Mouse (Mus musculus) CH12.LX (cell line): Measurements from ENCODE around the gene Atxn3. TPM values are rescaled to one million over a fixed set of nuclear protein-coding genes. Genes with fewer than 3 reads are reported as not detected.

ENCODE experiments used
- DNase-seq: peaks from one replicate; pipeline ENCODE4 v3.0.0-alpha.2; 2013; ENCODE audit errors: extremely low read depth
- H3K27ac ChIP-seq: 2 replicates; pipeline ENCODE4 v1.5.1; 2012; ENCODE audit warnings: low read depth, mild to moderate bottlenecking, control low read depth, moderate library complexity; ENCODE audit not compliant: insufficient read depth
- H3K27me3 ChIP-seq: replicated peaks from 2 replicates; pipeline ENCODE3; 2012; ENCODE audit warnings: inconsistent platforms
- H3K36me3 ChIP-seq, 2 experiments: replicated peaks in 1 of 2; 2 replicates each; pipeline versions ENCODE3 to v1.6.1; 2012; ENCODE audit warnings: inconsistent platforms in 1 of 2, low read length in 1 of 2, mild to moderate bottlenecking in 1 of 2, mixed read lengths in 1 of 2, moderate library complexity in 1 of 2; ENCODE audit not compliant: control insufficient read depth in 1 of 2, insufficient read depth in 1 of 2
- H3K4me1 ChIP-seq, 2 experiments: 2 replicates each; pipeline ENCODE4 v1.6.1; 2012; ENCODE audit warnings: inconsistent platforms in 1 of 2, moderate library complexity in 1 of 2; ENCODE audit not compliant: insufficient read depth in 2 of 2, control insufficient read depth in 1 of 2
- H3K4me2 ChIP-seq: 2 replicates; pipeline ENCODE4 v1.6.1; 2012; ENCODE audit warnings: low read depth, mild to moderate bottlenecking, control low read depth; ENCODE audit not compliant: poor library complexity, insufficient read depth, severe bottlenecking
- H3K4me3 ChIP-seq, 3 experiments: fragments of 150-350 bp in 1 of 3; sonication (generic) in 1 of 3; replicated peaks in 1 of 3; 2 replicates each; pipeline versions ENCODE3 to v1.5.1; 2011 to 2012; ENCODE audit warnings: low read depth in 2 of 3, low read length in 2 of 3, mild to moderate bottlenecking in 2 of 3, moderate library complexity in 2 of 3, control low read depth in 1 of 3, improper control_type of control experiment in 1 of 3, inconsistent platforms in 1 of 3, mixed read lengths in 1 of 3; ENCODE audit not compliant: poor library complexity in 1 of 3
- H3K79me2 ChIP-seq: replicated peaks from 2 replicates; pipeline ENCODE4 v1.6.1; 2012; ENCODE audit warnings: mild to moderate bottlenecking, moderate library complexity; ENCODE audit not compliant: control insufficient read depth, poor library complexity, insufficient read depth, severe bottlenecking; ENCODE audit errors: extremely low read depth
- H3K9ac ChIP-seq: 2 replicates; pipeline ENCODE4 v1.6.1; 2012; ENCODE audit warnings: low read depth, mild to moderate bottlenecking, control low read depth, moderate library complexity; ENCODE audit not compliant: insufficient read depth
- H3K9me3 ChIP-seq: replicated peaks from 2 replicates; pipeline ENCODE3; 2012; ENCODE audit warnings: low read length, inconsistent platforms, mixed read lengths
- CHD2 ChIP-seq: IDR thresholded peaks from 2 replicates; pipeline ENCODE4 v1.6.1; 2011; ENCODE audit warnings: low read length, improper control_type of control experiment
- GABPA ChIP-seq: IDR thresholded peaks from 2 replicates; pipeline ENCODE4 v1.6.1; 2012; ENCODE audit warnings: low read depth, low read length, improper control_type of control experiment, inconsistent platforms; ENCODE audit not compliant: insufficient replicate concordance
- KAT2A ChIP-seq: IDR thresholded peaks from 2 replicates; pipeline ENCODE4 v1.6.1; 2012; ENCODE audit warnings: low read length, improper control_type of control experiment, inconsistent platforms; ENCODE audit not compliant: insufficient replicate concordance
- MXI1 ChIP-seq: IDR thresholded peaks from 2 replicates; pipeline ENCODE4 v1.6.1; 2011; ENCODE audit warnings: mild to moderate bottlenecking, low read depth, low read length, improper control_type of control experiment
- MYC ChIP-seq: IDR thresholded peaks from 2 replicates; pipeline ENCODE4 v1.6.1; 2011; ENCODE audit warnings: low read depth, mild to moderate bottlenecking, improper control_type of control experiment, low read length
- NRF1 ChIP-seq: IDR thresholded peaks from 2 replicates; pipeline ENCODE4 v1.6.1; 2014; ENCODE audit warnings: low read depth, mild to moderate bottlenecking, inconsistent platforms, low read length, improper control_type of control experiment, moderate library complexity
- POLR2A ChIP-seq: IDR thresholded peaks from 2 replicates; pipeline ENCODE4 v1.6.1; 2011; ENCODE audit warnings: low read depth, mild to moderate bottlenecking, improper control_type of control experiment, low read length
- TBP ChIP-seq: conservative IDR thresholded peaks from 2 replicates; pipeline ENCODE4 v1.6.1; 2011; ENCODE audit warnings: low read depth, low read length, improper control_type of control experiment
- ZNF384 ChIP-seq: IDR thresholded peaks from 2 replicates; pipeline ENCODE4 v1.6.1; 2012; ENCODE audit warnings: low read depth, low read length, improper control_type of control experiment, inconsistent platforms
- dilution Hi-C: fragments of 300-500 bp; cut with MboI; formaldehyde crosslinking; loops from 2 replicates; pipeline ENCODE4 v1.14.3; 2020; ENCODE audit warnings: low sequenced_read_pairs; ENCODE audit not compliant: extremely low pct_unique_long_range_greater_than_20kb, extremely low pct_ligation_motif_present
- in situ Hi-C: fragments of 300-500 bp; cut with MboI; formaldehyde crosslinking; loops from 3 replicates; pipeline ENCODE4 v1.14.3; 2019; ENCODE audit warnings: low sequenced_read_pairs, low pct_ligation_motif_present, low pct_unique_long_range_greater_than_20kb, mixed read lengths
- polyA plus RNA-seq: library from polyadenylated mRNA; unstranded; fragments of >175 nt; gene quantifications from 2 replicates; pipeline ENCODE4 v1.2.1, GENCODE M21; 2012; ENCODE audit warnings: low read depth; ENCODE audit not compliant: insufficient read length
- total RNA-seq, 2 experiments: library from RNA; depleted of rRNA; stranded (reverse); fragments of 300-350 nt in 1 of 2; fragments of >200 nt in 1 of 2; gene quantifications; 2 replicates each; pipeline ENCODE4 v1.2.3; 2012 to 2014

Atxn3 gene
- total and polyA plus RNA-seq, 3 experiments, result 10.8 to 24.4 (median 21.8) TPM

GRCm38 (mm10) chr12:101977404-101977915 lies 19.4 kb upstream of the Atxn3 start:
- Histone ChIP-seq H3K36me3 (peaks cover 7 to 26% of the 10 kb centered on the region in 2 experiments), H3K79me2 (peaks cover 63% of the 10 kb centered on the region), H3K27me3 (no peaks in the 10 kb centered on the region), H3K4me3 (peak overlapping the region; percentile 81 to 91 (median 91)), H3K9me3 (no peaks in the 10 kb centered on the region), H3K4me2 (peak overlapping the region; percentile 91), H3K27ac (peak overlapping the region; percentile 79), H3K9ac (peak overlapping the region; percentile 1; the same call in 1 of the 2 replicates), H3K4me1 (peaks cover 6 to 50% of the 10 kb centered on the region in 2 experiments; a peak in 2 of 4 replicates)
- dilution Hi-C loops (no loop called here), in situ Hi-C loops (no loop called here)
- no peak for DNase-seq
- TF ChIP-seq NRF1, result no peak
- TF ChIP-seq MYC, result no peak
- TF ChIP-seq GABPA, result no peak
- no peak for TF ChIP-seq KAT2A
- TF ChIP-seq CHD2, result no peak
- TF ChIP-seq ZNF384, result no peak
- TF ChIP-seq POLR2A, result no peak

GRCm38 (mm10) chr12:101976651-101977403 lies 18.8 kb upstream of the Atxn3 start:
- dilution Hi-C loops, result no loop called here
- in situ Hi-C loops, result no loop called here
- Histone ChIP-seq H3K27ac (peak overlapping the region; percentile 89), H3K36me3 (peaks cover 9 to 27% of the 10 kb centered on the region in 2 experiments), H3K9me3 (no peaks in the 10 kb centered on the region), H3K79me2 (peaks cover 65% of the 10 kb centered on the region)
- DNase-seq, result peak; percentile 46
- TF ChIP-seq GABPA (no peak), MXI1 (0 out of 2 replicates have a peak, but pooled peaks have one; percentile 47), TBP (0 out of 2 replicates have a peak, but pooled peaks have one; percentile 49)
- TF ChIP-seq, all 38 proteins: peak for 2
- peak overlapping the region; percentile 90 for H3K9ac ChIP-seq
- peak overlapping the region; percentile 81 to 91 (median 91) for H3K4me3 ChIP-seq
- H3K4me1 ChIP-seq, result peaks cover 8 to 56% of the 10 kb centered on the region in 2 experiments; a peak in 3 of 4 replicates
- H3K4me2 ChIP-seq, result peak overlapping the region; percentile 91
- no peaks in the 10 kb centered on the region for H3K27me3 ChIP-seq
